Mouse (Mus musculus) hindbrain, embryonic 11.5 days (tissue): Measurements from ENCODE around the gene Hnrnpa2b1. TPM values are rescaled to one million over a fixed set of nuclear protein-coding genes. Genes with fewer than 3 reads are reported as not detected.
"Not testable (repeated sequence)": the region's sequence is repeated elsewhere in the genome, so short reads cannot be mapped to it uniquely, and the experiment has no call there.

Source experiments
- ATAC-seq: fragments of 200-750 bp; cut with Nextera tagmentation; 2 replicates; pipeline ENCODE4 v1.8.0; 2017; ENCODE audit warnings: mild to moderate bottlenecking, moderate TSS enrichment, moderate library complexity; ENCODE audit not compliant: low FRiP score
- DNase-seq: peaks from one replicate; pipeline ENCODE4 v3.0.0-alpha.2; 2015; ENCODE audit warnings: low spot score
- H3K27ac ChIP-seq: fragments of 300-500 bp; sonication (generic); 2 replicates; pipeline ENCODE4 v1.5.1; 2014; ENCODE audit warnings: mild to moderate bottlenecking, low read depth, low read length
- H3K27me3 ChIP-seq: fragments of 300-500 bp; sonication (generic); 2 replicates; pipeline ENCODE4 v1.6.1; 2014; ENCODE audit warnings: mild to moderate bottlenecking, low read length, moderate library complexity, mixed read lengths; ENCODE audit not compliant: control insufficient read depth, insufficient read depth
- H3K36me3 ChIP-seq: fragments of 300-500 bp; sonication (generic); 2 replicates; pipeline ENCODE4 v1.6.1; 2014; ENCODE audit warnings: mild to moderate bottlenecking, low read length, moderate library complexity, mixed read lengths; ENCODE audit not compliant: control insufficient read depth, insufficient read depth
- H3K4me1 ChIP-seq: fragments of 300-500 bp; sonication (generic); replicated peaks from 2 replicates; pipeline ENCODE4 v1.6.1; 2014; ENCODE audit warnings: low read length, mixed read lengths; ENCODE audit not compliant: control insufficient read depth, insufficient read depth
- H3K4me2 ChIP-seq: fragments of 300-500 bp; sonication (generic); replicated peaks from 2 replicates; pipeline ENCODE4 v1.6.1; 2014; ENCODE audit warnings: mild to moderate bottlenecking, low read depth, low read length
- H3K4me3 ChIP-seq: fragments of 300-500 bp; sonication (generic); 2 replicates; pipeline ENCODE4 v1.5.1; 2014; ENCODE audit warnings: low read depth, low read length
- H3K9ac ChIP-seq: fragments of 300-500 bp; sonication (generic); 2 replicates; pipeline ENCODE4 v1.6.1; 2014; ENCODE audit warnings: low read depth, low read length
- H3K9me3 ChIP-seq: fragments of 300-500 bp; sonication (generic); 2 replicates; pipeline ENCODE4 v1.6.1; 2016; ENCODE audit warnings: low read length; ENCODE audit not compliant: control insufficient read depth
- WGBS: fragments of 180-500 bp; shearing (Covaris S2); extraction: QIAGEN DNeasy Blood & Tissue Kit; methylation state at CpG from one replicate; pipeline ENCODE4 v1.1.7; 2014; 5-methylcytosine and 5-hydroxymethylcytosine counted together
- polyA plus RNA-seq: library from polyadenylated mRNA; unstranded; fragments of >200 nt; fragmentation: Nextera tagmentation; extraction: Ambion mirVana; gene quantifications from 2 replicates; pipeline ENCODE4 v1.2.1, GENCODE M21; 2014

Hnrnpa2b1 gene
- polyA plus RNA-seq, 1 experiment from 2014 or later: 1,561 TPM

- Histone ChIP-seq H3K9ac (no peak overlapping the region), H3K27ac (no peak overlapping the region), H3K4me1 (no peaks in the 10 kb centered on the region), H3K9me3 (no peaks in the 10 kb centered on the region), H3K27me3 (no peaks in the 10 kb centered on the region), H3K4me3 (no peak overlapping the region), H3K36me3 (no peaks in the 10 kb centered on the region), H3K4me2 (no peak overlapping the region)
- 78% methylated on average over 8 of the region's 8 CpGs for WGBS
- no peak for ATAC-seq
- DNase-seq: no peak
Measured at GRCm38 (mm10) chr6:51497321-51498111, 27.8 kb upstream of the Hnrnpa2b1 start.

- H3K4me3 ChIP-seq: no peak overlapping the region
- no peak for DNase-seq
- ATAC-seq: no peak
- no peaks in the 10 kb centered on the region for H3K4me1 ChIP-seq
- no peak overlapping the region for H3K9ac ChIP-seq
- no peaks in the 10 kb centered on the region for H3K36me3 ChIP-seq
- H3K27me3 ChIP-seq: no peaks in the 10 kb centered on the region
- H3K4me2 ChIP-seq: no peak overlapping the region
- H3K27ac ChIP-seq: no peak overlapping the region
- 58% methylated on average over 2 of the region's 2 CpGs for WGBS
- H3K9me3 ChIP-seq: no peaks in the 10 kb centered on the region
Measured at GRCm38 (mm10) chr6:51489787-51490186, 20.1 kb upstream of the Hnrnpa2b1 start.

GRCm38 (mm10) chr6:51486731-51487130 is 17.0 kb upstream of the Hnrnpa2b1 start:
- Histone ChIP-seq H3K9ac (no peak overlapping the region), H3K36me3 (peaks cover 4% of the 10 kb centered on the region; the same call in 1 of the 2 replicates), H3K4me2 (no peak overlapping the region), H3K27me3 (no peaks in the 10 kb centered on the region), H3K9me3 (no peaks in the 10 kb centered on the region), H3K27ac (no peak overlapping the region), H3K4me1 (no peaks in the 10 kb centered on the region), H3K4me3 (no peak overlapping the region)
- DNase-seq (no peak), ATAC-seq (no peak)
- 91% methylated on average over 5 of the region's 5 CpGs for WGBS

GRCm38 (mm10) chr6:51486076-51486710 is 16.5 kb upstream of the Hnrnpa2b1 start:
- Histone ChIP-seq H3K9me3 (no peaks in the 10 kb centered on the region), H3K9ac (no peak overlapping the region), H3K4me3 (no peak overlapping the region), H3K4me2 (no peak overlapping the region), H3K4me1 (no peaks in the 10 kb centered on the region), H3K27me3 (no peaks in the 10 kb centered on the region), H3K27ac (no peak overlapping the region), H3K36me3 (peaks cover 4% of the 10 kb centered on the region; the same call in 1 of the 2 replicates)
- ATAC-seq: no peak
- WGBS: 78% methylated on average over 7 of the region's 7 CpGs
- DNase-seq: no peak

GRCm38 (mm10) chr6:51485646-51486045 is 16.0 kb upstream of the Hnrnpa2b1 start:
- H3K9me3 ChIP-seq: no peaks in the 10 kb centered on the region
- WGBS: 64% methylated on average over 2 of the region's 2 CpGs

GRCm38 (mm10) chr6:51484556-51484955 is 14.9 kb upstream of the Hnrnpa2b1 start:
- not testable (repeated sequence) for H3K4me3 ChIP-seq, H3K9me3 ChIP-seq, H3K4me2 ChIP-seq, H3K27me3 ChIP-seq, DNase-seq, ATAC-seq, H3K27ac ChIP-seq, H3K9ac ChIP-seq, H3K4me1 ChIP-seq
- 90% methylated on average over 8 of the region's 8 CpGs for WGBS
- peaks cover 14% of the 10 kb centered on the region for H3K36me3 ChIP-seq

More at GRCm38 (mm10) chr6:51485646-51486045, 16.0 kb upstream of the Hnrnpa2b1 start:
- H3K27ac ChIP-seq: no peak overlapping the region
- H3K4me3 ChIP-seq: no peak overlapping the region
- ATAC-seq (no peak), DNase-seq (no peak)
- H3K9ac ChIP-seq: no peak overlapping the region
- H3K4me1 ChIP-seq: no peaks in the 10 kb centered on the region
- no peak overlapping the region for H3K4me2 ChIP-seq
- H3K27me3 ChIP-seq: no peaks in the 10 kb centered on the region
- peaks cover 7% of the 10 kb centered on the region; the same call in 1 of the 2 replicates for H3K36me3 ChIP-seq

GRCm38 (mm10) chr6:51483861-51484260 is 14.2 kb upstream of the Hnrnpa2b1 start:
- no peak for DNase-seq
- Histone ChIP-seq H3K9me3 (no peaks in the 10 kb centered on the region), H3K27ac (no peak overlapping the region), H3K4me1 (no peaks in the 10 kb centered on the region), H3K36me3 (peaks cover 20% of the 10 kb centered on the region), H3K4me3 (no peak overlapping the region), H3K9ac (no peak overlapping the region), H3K4me2 (no peak overlapping the region), H3K27me3 (no peaks in the 10 kb centered on the region)
- no peak for ATAC-seq
- 96% methylated on average over 3 of the region's 3 CpGs for WGBS

GRCm38 (mm10) chr6:51481548-51481947 is 11.9 kb upstream of the Hnrnpa2b1 start:
- H3K36me3 ChIP-seq: peaks cover 25% of the 10 kb centered on the region
- ATAC-seq (no peak), DNase-seq (no peak)
- no peak overlapping the region for H3K9ac ChIP-seq
- H3K4me2 ChIP-seq: no peak overlapping the region
- H3K4me3 ChIP-seq: no peak overlapping the region
- H3K27ac ChIP-seq: no peak overlapping the region
- 97% methylated on average over 8 of the region's 8 CpGs for WGBS
- H3K27me3 ChIP-seq: no peaks in the 10 kb centered on the region
- H3K4me1 ChIP-seq: no peaks in the 10 kb centered on the region
- no peaks in the 10 kb centered on the region for H3K9me3 ChIP-seq
